Mouse (Mus musculus): ENCODE results near the gene Iqck. TPM values are rescaled to one million over a fixed set of nuclear protein-coding genes. Genes with fewer than 3 reads are reported as not detected.

The Iqck gene
- total and polyA plus RNA-seq, 3 experiments = 0.39 to 0.68 (median 0.62) TPM

- peaks cover 8% of the 10 kb centered on the region for H3K27me3 ChIP-seq (replicated peaks)
- dilution Hi-C loops (cut with MboI; ENCODE audit: extremely low pct_ligation_motif_present, extremely low pct_unique_long_range_greater_than_20kb, low sequenced_read_pairs) (no loop called here), in situ Hi-C loops (cut with MboI; ENCODE audit: low pct_ligation_motif_present, low pct_unique_long_range_greater_than_20kb, low sequenced_read_pairs) (loop anchor here (10.0 kb wide), 1 partner anchor 139 kb away; the partner anchor contains the start of genes Iqck and Knop1)
- DNase-seq (ENCODE audit: extremely low read depth) = no peak
- no peak overlapping the region for H3K4me3 ChIP-seq (replicated peaks in 1 of 3; ENCODE audit: low read depth in 2 of 3, low read length in 2 of 3, poor library complexity in 1 of 3)
- no peaks in the 10 kb centered on the region for H3K79me2 ChIP-seq (replicated peaks; ENCODE audit: control insufficient read depth, extremely low read depth, insufficient read depth, poor library complexity, severe bottlenecking)
- peaks cover 4% of the 10 kb centered on the region for H3K9me3 ChIP-seq (replicated peaks; ENCODE audit: low read length)
- H3K9ac ChIP-seq (ENCODE audit: insufficient read depth, low read depth) = no peak overlapping the region
- TF ChIP-seq CTCF (conservative IDR thresholded peaks at IDR 0.05 in 1 of 2, IDR thresholded peaks at IDR 0.05 in 1 of 2; ENCODE audit: low read depth in 2 of 2, low read length in 2 of 2) = no peak
- no peak for TF ChIP-seq CHD1 (IDR thresholded peaks at IDR 0.05; ENCODE audit: low read depth, low read length)
- TF ChIP-seq EP300 (IDR thresholded peaks at IDR 0.05; ENCODE audit: low read length) = no peak
- no peak for TF ChIP-seq IRF4 (IDR thresholded peaks at IDR 0.05; ENCODE audit: low read depth, low read length)
- TF ChIP-seq MXI1 (IDR thresholded peaks at IDR 0.05; ENCODE audit: low read depth, low read length) = no peak
- no peak for TF ChIP-seq TCF12 (IDR thresholded peaks at IDR 0.05; ENCODE audit: low read depth, low read length)
- no peak for TF ChIP-seq RAD21 (IDR thresholded peaks at IDR 0.05; ENCODE audit: low read depth, low read length)
- no peak for TF ChIP-seq USF1 (IDR thresholded peaks at IDR 0.05; ENCODE audit: low read depth, low read length)
- TF ChIP-seq HCFC1 (IDR thresholded peaks at IDR 0.05; ENCODE audit: low read depth, low read length) = no peak
- no peak for TF ChIP-seq MEF2A (IDR thresholded peaks at IDR 0.05; ENCODE audit: borderline replicate concordance, low read depth, low read length)
- TF ChIP-seq NELFE (IDR thresholded peaks at IDR 0.05; ENCODE audit: low read depth, low read length) = no peak
- TF ChIP-seq MAFK (IDR thresholded peaks at IDR 0.05; ENCODE audit: insufficient replicate concordance, low read length) = no peak
- no peak for TF ChIP-seq POLR2A (IDR thresholded peaks at IDR 0.05; ENCODE audit: low read depth, low read length)
- TF ChIP-seq GABPA (IDR thresholded peaks at IDR 0.05; ENCODE audit: insufficient replicate concordance, low read depth, low read length) = no peak
- TF ChIP-seq PAX5 (IDR thresholded peaks at IDR 0.05; ENCODE audit: low read length) = no peak
- TF ChIP-seq SIN3A (IDR thresholded peaks at IDR 0.05; ENCODE audit: low read length) = no peak
- TF ChIP-seq JUN (IDR thresholded peaks at IDR 0.05; ENCODE audit: insufficient read depth, low read depth, low read length) = no peak
- H3K4me1 ChIP-seq (ENCODE audit: control insufficient read depth in 1 of 2, insufficient read depth in 2 of 2) = peaks cover 0 to 7% of the 10 kb centered on the region in 2 experiments; a peak in 1 of 4 replicates
- no peak overlapping the region for H3K4me2 ChIP-seq (ENCODE audit: insufficient read depth, low read depth, poor library complexity, severe bottlenecking)
- no peaks in the 10 kb centered on the region for H3K36me3 ChIP-seq (replicated peaks in 1 of 2; ENCODE audit: control insufficient read depth in 1 of 2, insufficient read depth in 1 of 2, low read length in 1 of 2)
- H3K27ac ChIP-seq (ENCODE audit: insufficient read depth, low read depth) = no peak overlapping the region
These were observed 138.2 kb downstream of the Iqck start for GRCm38 (mm10) chr7:118993597-118994230.

DNA sequence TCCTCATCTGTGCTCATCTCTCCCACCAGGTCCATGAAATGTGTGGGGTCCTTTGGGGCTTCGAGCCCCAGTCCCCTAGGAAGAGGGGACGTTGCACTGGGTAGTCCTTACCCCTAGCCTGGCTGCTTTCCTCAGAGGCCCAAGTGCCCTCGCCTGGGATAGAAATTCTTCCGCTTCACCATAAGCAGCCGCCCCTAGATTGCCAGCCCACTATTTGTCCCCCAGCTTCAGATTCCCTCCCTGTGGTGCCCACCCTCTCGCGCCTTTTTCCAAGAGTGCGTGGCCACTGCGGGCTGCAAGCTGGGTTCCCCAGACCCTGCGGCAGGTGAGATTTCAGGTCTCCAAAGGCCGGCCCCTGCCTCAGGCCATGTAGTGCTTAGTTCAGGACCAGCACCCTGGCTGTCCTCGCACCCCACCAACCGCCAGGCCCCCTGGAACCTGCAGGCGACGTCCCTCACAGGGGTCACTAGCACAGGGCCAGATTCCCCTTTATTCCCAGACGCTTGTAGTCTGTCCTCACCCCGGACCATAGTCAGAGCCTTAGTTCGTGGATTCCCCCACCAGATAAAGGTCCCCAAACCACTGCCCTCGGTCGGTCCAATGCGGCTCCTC, 138.8 kb downstream of the Iqck start:
- H3K4me3 ChIP-seq (replicated peaks in 1 of 3; ENCODE audit: low read depth in 2 of 3, low read length in 2 of 3, poor library complexity in 1 of 3) = no peak overlapping the region
- no peak overlapping the region for H3K4me2 ChIP-seq (ENCODE audit: insufficient read depth, low read depth, poor library complexity, severe bottlenecking)
- dilution Hi-C loops (cut with MboI; ENCODE audit: extremely low pct_ligation_motif_present, extremely low pct_unique_long_range_greater_than_20kb, low sequenced_read_pairs) = no loop called here
- no peaks in the 10 kb centered on the region for H3K36me3 ChIP-seq (replicated peaks in 1 of 2; ENCODE audit: control insufficient read depth in 1 of 2, insufficient read depth in 1 of 2, low read length in 1 of 2)
- H3K27ac ChIP-seq (ENCODE audit: insufficient read depth, low read depth) = no peak overlapping the region
- no peak for DNase-seq (ENCODE audit: extremely low read depth)
- peaks cover 0 to 7% of the 10 kb centered on the region in 2 experiments; a peak in 1 of 4 replicates for H3K4me1 ChIP-seq (ENCODE audit: control insufficient read depth in 1 of 2, insufficient read depth in 2 of 2)
- no peak overlapping the region for H3K9ac ChIP-seq (ENCODE audit: insufficient read depth, low read depth)
- H3K9me3 ChIP-seq (replicated peaks; ENCODE audit: low read length) = peaks cover 4% of the 10 kb centered on the region
- in situ Hi-C loops (cut with MboI; ENCODE audit: low pct_ligation_motif_present, low pct_unique_long_range_greater_than_20kb, low sequenced_read_pairs) = loop anchor here (10.0 kb wide), 1 partner anchor 140 kb away; the partner anchor contains the start of genes Iqck and Knop1
- H3K27me3 ChIP-seq (replicated peaks) = peaks cover 10% of the 10 kb centered on the region
- H3K79me2 ChIP-seq (replicated peaks; ENCODE audit: control insufficient read depth, extremely low read depth, insufficient read depth, poor library complexity, severe bottlenecking) = no peaks in the 10 kb centered on the region
- TF ChIP-seq ZMIZ1 (IDR thresholded peaks at IDR 0.05; ENCODE audit: low read depth, low read length) (no peak), POLR2AphosphoS2 (IDR thresholded peaks at IDR 0.05; ENCODE audit: low read depth, low read length) (no peak), IRF4 (IDR thresholded peaks at IDR 0.05; ENCODE audit: low read depth, low read length) (no peak), E2F4 (IDR thresholded peaks at IDR 0.05; ENCODE audit: insufficient replicate concordance, low read depth, low read length) (no peak), HCFC1 (IDR thresholded peaks at IDR 0.05; ENCODE audit: low read depth, low read length) (no peak), RAD21 (IDR thresholded peaks at IDR 0.05; ENCODE audit: low read depth, low read length) (no peak), CHD1 (IDR thresholded peaks at IDR 0.05; ENCODE audit: low read depth, low read length) (no peak), UBTF (IDR thresholded peaks at IDR 0.05; ENCODE audit: low read depth, low read length) (no peak), MAX (IDR thresholded peaks at IDR 0.05; ENCODE audit: low read length) (no peak), CHD2 (IDR thresholded peaks at IDR 0.05; ENCODE audit: low read length) (no peak), CTCF (conservative IDR thresholded peaks at IDR 0.05 in 1 of 2, IDR thresholded peaks at IDR 0.05 in 1 of 2; ENCODE audit: low read depth in 2 of 2, low read length in 2 of 2) (no peak), GABPA (IDR thresholded peaks at IDR 0.05; ENCODE audit: insufficient replicate concordance, low read depth, low read length) (no peak), RCOR1 (conservative IDR thresholded peaks at IDR 0.05; ENCODE audit: low read depth, low read length) (no peak), NELFE (IDR thresholded peaks at IDR 0.05; ENCODE audit: low read depth, low read length) (no peak), ETS1 (conservative IDR thresholded peaks at IDR 0.05; ENCODE audit: low read depth, low read length) (no peak), MYC (IDR thresholded peaks at IDR 0.05; ENCODE audit: low read depth, low read length) (no peak), ZNF384 (IDR thresholded peaks at IDR 0.05; ENCODE audit: low read depth, low read length) (no peak), EP300 (IDR thresholded peaks at IDR 0.05; ENCODE audit: low read length) (no peak)
